Mouse (Mus musculus) frontal cortex, adult (tissue): ENCODE data around the gene Chtop.

Experiments used
- ATAC-seq: cut with Nextera tagmentation; 2 replicates; pipeline ENCODE4 v1.9.2; 2017; ENCODE audit warnings: mild to moderate bottlenecking, moderate library complexity, mixed read lengths; ENCODE audit not compliant: low TSS enrichment

The Chtop gene

DNA sequence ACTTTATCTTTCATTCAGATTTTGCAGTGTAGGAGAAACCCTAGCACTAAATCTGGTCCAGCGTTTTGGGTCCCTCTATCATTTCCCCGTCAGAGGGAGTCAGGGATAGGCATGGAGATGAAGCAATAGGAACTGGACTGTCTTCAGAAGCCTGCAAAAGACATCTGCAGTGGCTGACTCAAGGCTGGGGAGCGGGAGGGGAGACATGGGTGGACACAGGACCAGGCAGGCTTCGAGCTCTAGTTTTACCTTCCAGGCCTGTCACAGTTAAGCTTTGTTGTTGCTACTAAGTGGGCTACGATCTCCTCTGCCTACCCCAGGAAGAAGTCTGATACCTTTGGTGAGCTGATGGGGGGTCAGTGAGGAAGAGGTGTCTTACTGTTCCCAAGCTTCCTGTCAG, 3.0 kb upstream of the Chtop start:
- ATAC-seq: no peak

DNA sequence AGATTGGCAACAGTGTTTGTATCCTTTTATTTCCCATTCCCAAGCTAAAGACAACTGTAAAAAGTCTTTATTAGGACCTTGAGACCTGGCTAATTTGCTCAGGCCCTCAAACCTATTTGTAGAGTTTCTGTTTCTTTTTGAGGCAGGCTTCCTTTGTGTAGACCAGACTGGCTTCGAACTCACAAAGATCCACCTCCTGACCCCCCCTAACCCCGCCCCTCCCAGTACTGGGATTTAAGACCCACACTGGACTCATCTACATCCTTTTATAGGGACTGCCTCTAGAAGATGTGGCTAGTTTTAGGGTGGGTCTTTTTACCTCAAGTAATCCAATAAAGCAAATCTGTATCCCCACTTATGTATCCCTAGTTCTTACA, 437 bp upstream of the Chtop start:
- ATAC-seq: no peak

DNA sequence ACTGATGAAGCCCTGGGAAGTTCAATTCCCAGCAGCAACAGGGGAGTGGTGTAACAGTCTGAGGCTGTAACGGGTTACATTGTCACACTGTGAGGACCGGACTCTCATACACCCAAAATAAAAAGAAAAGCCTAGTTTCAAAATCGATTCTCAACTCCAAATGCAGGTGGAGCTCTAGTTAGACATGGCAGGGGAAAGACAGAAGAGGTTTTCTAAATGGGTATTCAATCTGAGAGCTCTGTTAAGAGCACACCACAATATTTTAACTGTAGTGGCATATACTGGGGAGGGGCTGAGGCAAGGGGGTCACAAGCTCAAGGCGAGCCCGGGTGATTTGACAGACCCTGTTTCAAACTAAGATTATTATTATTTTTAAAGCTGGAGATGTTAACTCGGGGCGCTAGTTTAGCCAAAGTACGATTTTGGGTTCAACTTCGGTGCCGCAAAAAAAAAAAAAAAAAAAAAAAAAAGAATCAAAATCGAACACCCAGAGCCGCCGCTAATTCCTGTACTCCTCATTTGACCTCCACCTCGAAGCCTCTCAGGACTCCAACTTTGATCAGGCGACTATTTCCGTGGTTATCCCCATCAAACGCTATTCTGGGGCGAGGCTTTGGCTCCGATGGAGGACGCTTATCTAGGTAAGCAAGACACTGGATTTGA, 880 bp downstream of the Chtop start:
- peak; percentile 8; the same call in 1 of the 2 replicates for ATAC-seq

DNA sequence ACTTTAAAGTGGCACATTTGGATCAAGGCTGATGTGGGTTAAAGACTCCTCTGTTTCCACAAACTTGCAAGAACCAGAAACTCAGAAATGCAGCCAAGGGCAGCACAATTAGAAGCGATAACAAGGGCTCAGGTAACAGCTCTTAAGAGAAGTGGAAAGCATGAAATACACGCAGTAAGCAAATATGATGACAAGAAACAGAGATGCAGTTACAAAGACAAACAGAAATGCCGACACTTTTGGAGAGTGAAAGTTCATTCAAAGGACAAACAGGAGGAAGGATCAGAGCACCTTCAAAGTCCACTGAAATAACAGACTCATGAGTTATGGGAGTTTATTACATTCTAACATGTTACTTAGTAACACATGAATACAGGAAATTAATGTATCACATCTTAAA, 2.9 kb downstream of the Chtop start:
- ATAC-seq: no peak

GRCm38 (mm10) chr3:90505216-90505615, 4.1 kb downstream of the Chtop start:
- ATAC-seq: no peak

GRCm38 (mm10) chr3:90503444-90503843, 5.9 kb downstream of the Chtop start:
- ATAC-seq: no peak

- ATAC-seq: no peak
Observed at GRCm38 (mm10) chr3:90497597-90497996, 11.7 kb downstream of the Chtop start.

DNA sequence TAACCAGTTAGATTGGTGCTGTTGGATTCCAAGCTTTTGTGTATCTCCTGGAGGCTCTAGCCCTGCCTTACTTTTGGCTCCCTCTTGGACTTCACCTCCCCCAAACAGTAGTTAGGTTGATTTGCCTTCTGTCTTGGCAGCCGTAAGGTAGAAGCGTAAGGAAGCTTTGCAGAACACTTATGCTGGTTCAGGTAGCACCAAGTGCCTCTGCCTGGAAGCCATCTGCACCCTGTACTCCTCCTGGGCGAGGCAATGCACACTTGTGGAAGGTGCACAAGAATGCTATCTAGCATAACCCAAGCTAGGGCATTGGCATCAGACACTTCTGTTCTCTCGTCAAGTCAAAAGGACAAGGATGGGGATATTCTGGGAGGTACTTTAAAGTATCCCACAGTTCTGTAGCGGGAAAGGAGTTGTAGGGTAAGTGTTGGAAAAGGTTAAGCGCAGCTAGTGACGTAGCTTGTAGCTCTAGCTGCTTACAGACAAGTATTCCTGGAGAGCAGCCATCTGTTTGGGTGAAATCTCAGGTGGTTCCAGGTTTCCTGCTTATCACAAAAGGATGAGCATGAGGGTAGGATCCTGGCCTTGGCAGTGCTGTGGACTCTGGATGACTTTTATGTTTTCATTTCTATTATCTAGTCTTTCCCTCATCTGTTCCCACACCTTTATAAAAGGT, 13.3 kb downstream of the Chtop start:
- peak; percentile 20; the same call in 1 of the 2 replicates for ATAC-seq

- ATAC-seq: no peak
Observed at GRCm38 (mm10) chr3:90493831-90494540, 15.3 kb downstream of the Chtop start.

DNA sequence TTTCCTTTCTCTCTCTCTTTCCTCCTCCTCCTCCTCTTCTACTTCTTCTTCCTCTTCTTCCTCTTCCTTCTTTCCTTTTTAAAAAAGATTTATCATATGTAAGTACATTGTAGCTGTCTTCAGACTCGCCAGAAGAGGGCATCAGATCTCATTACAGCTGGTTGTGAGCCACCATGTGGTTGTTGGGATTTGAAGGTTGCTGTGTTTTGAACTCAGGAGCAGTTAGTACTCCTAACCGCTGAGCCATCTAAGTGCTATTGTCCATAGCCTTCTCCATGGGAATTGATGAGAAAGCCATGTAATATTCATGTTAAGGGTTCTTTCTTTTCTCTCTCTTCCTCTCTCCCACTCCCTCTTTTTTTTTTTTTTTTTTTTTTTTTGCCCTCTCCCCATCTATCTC, 17.9 kb downstream of the Chtop start:
- ATAC-seq: no peak

DNA sequence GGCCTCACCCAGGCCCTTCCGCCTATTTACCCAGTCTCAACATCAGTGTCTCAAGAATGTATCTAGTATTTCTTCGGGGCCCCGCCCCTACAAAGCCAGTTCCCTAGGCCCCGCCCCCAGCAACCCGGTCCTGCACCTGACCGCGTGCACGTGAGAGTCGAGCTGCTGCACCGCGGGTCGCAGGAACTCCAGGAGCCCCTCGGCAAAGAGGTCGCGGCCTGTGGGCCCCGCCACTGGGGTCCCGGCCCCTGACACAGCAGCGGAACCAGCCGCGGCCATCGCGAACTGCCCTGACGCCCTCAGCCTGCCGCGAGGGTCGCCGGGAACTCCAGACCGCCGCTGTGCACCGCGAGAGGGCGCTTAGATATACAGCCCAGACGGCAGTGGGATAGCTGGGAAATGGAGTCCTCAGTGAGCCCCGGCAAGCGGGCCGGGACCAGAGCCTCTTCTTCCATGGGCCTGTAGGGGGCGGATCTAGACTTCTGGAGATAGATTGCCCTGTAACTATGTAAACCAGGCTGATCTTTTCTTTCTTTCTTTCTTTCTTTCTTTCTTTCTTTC, 18.5 kb downstream of the Chtop start, which contains the start of gene Snapin:
TSS of gene Snapin (minus strand) at position 338 of the 561 bp plus-strand sequence.
- peak; percentile 97 for ATAC-seq

DNA sequence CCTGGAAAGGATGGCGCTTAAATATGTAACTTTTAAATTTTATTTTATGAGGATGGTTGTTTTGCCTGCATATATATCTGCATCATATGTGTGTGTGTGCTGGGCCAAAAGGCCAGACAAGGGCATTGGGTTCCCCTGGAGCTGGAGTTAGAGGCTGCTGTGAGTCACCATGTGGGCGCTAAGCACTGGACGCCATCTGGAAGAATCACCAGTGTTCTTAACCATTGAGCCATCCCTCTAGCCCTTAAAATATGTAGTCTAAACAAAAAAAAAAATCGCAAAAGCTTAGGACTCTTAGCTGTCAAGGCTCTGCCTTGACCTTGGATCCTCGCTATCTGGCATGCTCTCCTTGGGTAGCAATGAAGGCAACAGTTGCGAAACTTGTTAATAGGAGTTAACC, 20.7 kb downstream of the Chtop start:
- ATAC-seq: no peak

GRCm38 (mm10) chr3:90486998-90487397, 22.3 kb downstream of the Chtop start:
- no peak for ATAC-seq

- ATAC-seq: peak; percentile 99
Observed at GRCm38 (mm10) chr3:90475831-90476611, 33.3 kb downstream of the Chtop start, which contains the start of gene Ilf2. Gene Ilf2 (plus strand): TSS chr3:90476126.

GRCm38 (mm10) chr3:90475151-90475830, 34.0 kb downstream of the Chtop start:
- ATAC-seq: 0 out of 2 replicates have a peak, but pooled peaks have one; percentile 1

GRCm38 (mm10) chr3:90472213-90472612, 37.1 kb downstream of the Chtop start:
- ATAC-seq: peak; percentile 30; the same call in 1 of the 2 replicates

GRCm38 (mm10) chr3:90467618-90468300, 41.5 kb downstream of the Chtop start:
- no peak for ATAC-seq

GRCm38 (mm10) chr3:90466311-90466766, 43.0 kb downstream of the Chtop start:
- ATAC-seq: peak; percentile 80

- ATAC-seq: no peak
Observed at GRCm38 (mm10) chr3:90465686-90466310, 43.5 kb downstream of the Chtop start, which contains the start of gene Npr1. Gene Npr1 (minus strand): TSS chr3:90465866.
